Mouse (Mus musculus) Patski (cell line): ENCODE measurements at regions not wholly inside any gene's neighbourhood (a gene's known extent, or its start where the extent isn't known, plus 50 kb on each side); places are given as distances from the start of the nearest gene placed in this dataset.

Experiments
- ATAC-seq: fragments of 100-300 bp; one replicate; pipeline ENCODE4 v1.8.0; 2021
- CTCF ChIA-PET: fragments of 350-600 bp; sonication (Branson Sonifier 250); formaldehyde crosslinking; loops from one replicate; lab custom pipeline; 2022; ENCODE audit warnings: inconsistent platforms; lab: Charles Lee
- POLR2A ChIA-PET: fragments of 350-600 bp; sonication (Branson Sonifier 250); formaldehyde crosslinking; loops from one replicate; lab custom pipeline; 2022; ENCODE audit warnings: antibody characterized with exemption, inconsistent platforms; lab: Charles Lee
- DNase-seq: peaks from one replicate; pipeline ENCODE4 v3.0.0-alpha.2; 2011; ENCODE audit warnings: low read depth, low spot score
- H3K27me3 ChIP-seq: fragments of 371-371 bp; one replicate; pipeline ENCODE4 v1.5.1; 2021
- CTCF ChIP-seq: fragments of 100-300 bp; IDR thresholded peaks from one replicate; pipeline ENCODE4 v1.5.1; 2021
- in situ Hi-C: fragments of 300-500 bp; cut with MboI; formaldehyde crosslinking; loops from 3 replicates; pipeline ENCODE4 v1.11.1; 2018; ENCODE audit warnings: low pct_unique_long_range_greater_than_20kb, mixed read lengths

GRCm38 (mm10) chrX:78797642-78798041 is 60.1 kb downstream of the Fam47c start:
- ATAC-seq (no peak), DNase-seq (no peak)
- in situ Hi-C loops, result no loop called here
- H3K27me3 ChIP-seq, result no peaks in the 10 kb centered on the region
- peak; percentile 24 for TF ChIP-seq CTCF
- ChIA-PET CTCF (no interaction called here), POLR2A (no interaction called here)
